Mouse (Mus musculus): ENCODE data around the gene Rasa3.

- no peak for TF ChIP-seq CTCF (IDR thresholded peaks at IDR 0.05)
- TF ChIP-seq EP300 (IDR thresholded peaks at IDR 0.05) = no peak
These were observed 131.0 kb downstream of the Rasa3 start for GRCm38 (mm10) chr8:13546421-13546820.

All from lung, postnatal 0 days (tissue).